Mouse (Mus musculus) MEL (cell line): ENCODE results near the gene Tnf. TPM values are rescaled to one million over a fixed set of nuclear protein-coding genes. Genes with fewer than 3 reads are reported as not detected.
A peak's percentile ranks its signal among the peaks of the same experiment; 100 is the strongest.
"Not testable (repeated sequence)": the region's sequence is repeated elsewhere in the genome, so short reads cannot be mapped to it uniquely, and the experiment has no call there.

Experiments
- DNase-seq: peaks from one replicate; pipeline ENCODE4 v3.0.0; 2011; ENCODE audit warnings: low read depth, low spot score
- H3K27ac ChIP-seq: 2 replicates; pipeline ENCODE4 v1.5.1; 2012; ENCODE audit warnings: low read depth, mild to moderate bottlenecking, control low read depth, low read length, moderate library complexity; ENCODE audit not compliant: control insufficient read depth
- H3K27me3 ChIP-seq, 2 experiments: fragments of 150-350 bp in 1 of 2; sonication (generic) in 1 of 2; 2 replicates each; pipeline ENCODE4 v1.6.1; 2012; ENCODE audit warnings: low read length in 2 of 2, mild to moderate bottlenecking in 2 of 2, improper control_type of control experiment in 1 of 2, moderate library complexity in 1 of 2; ENCODE audit not compliant: insufficient read depth in 2 of 2, control insufficient read depth in 1 of 2
- H3K36me3 ChIP-seq, 2 experiments: 2 replicates each; pipeline ENCODE4 v1.6.1; 2012 to 2014; ENCODE audit warnings: low read length in 2 of 2, improper control_type of control experiment in 1 of 2, inconsistent platforms in 1 of 2, mild to moderate bottlenecking in 1 of 2; ENCODE audit not compliant: insufficient read depth in 2 of 2, control insufficient read depth in 1 of 2
- H3K4me1 ChIP-seq, 2 experiments: fragments of 150-350 bp in 1 of 2; sonication (generic) in 1 of 2; 2 replicates each; pipeline ENCODE4 v1.6.1; 2012; ENCODE audit warnings: low read length in 2 of 2, improper control_type of control experiment in 1 of 2, mild to moderate bottlenecking in 1 of 2; ENCODE audit not compliant: insufficient read depth in 2 of 2, control insufficient read depth in 1 of 2
- H3K4me3 ChIP-seq, 2 experiments: fragments of 150-350 bp in 1 of 2; sonication (generic) in 1 of 2; 2 replicates each; pipeline ENCODE4 v1.5.1; 2012; ENCODE audit warnings: low read depth in 2 of 2, low read length in 2 of 2, mild to moderate bottlenecking in 2 of 2, moderate library complexity in 2 of 2, control low read depth in 1 of 2, improper control_type of control experiment in 1 of 2; ENCODE audit not compliant: control insufficient read depth in 1 of 2, insufficient read depth in 1 of 2
- H3K79me2 ChIP-seq: 2 replicates; pipeline ENCODE4 v1.6.1; 2012; ENCODE audit warnings: mild to moderate bottlenecking, low read length, moderate library complexity; ENCODE audit not compliant: control insufficient read depth, poor library complexity, insufficient read depth
- H3K9ac ChIP-seq: 2 replicates; pipeline ENCODE4 v1.6.1; 2012; ENCODE audit warnings: low read depth, mild to moderate bottlenecking, control low read depth, low read length, moderate library complexity; ENCODE audit not compliant: control insufficient read depth, poor library complexity, severe bottlenecking
- H3K9me3 ChIP-seq: fragments of 150-350 bp; sonication (generic); replicated peaks from 2 replicates; pipeline ENCODE4 v1.6.1; 2012; ENCODE audit warnings: mild to moderate bottlenecking, low read length, improper control_type of control experiment, moderate library complexity; ENCODE audit not compliant: insufficient read depth
- BHLHE40 ChIP-seq: IDR thresholded peaks from 2 replicates; pipeline ENCODE4 v1.6.1; 2012; ENCODE audit warnings: low read depth, mild to moderate bottlenecking, inconsistent platforms, low read length, improper control_type of control experiment, borderline replicate concordance
- CHD1 ChIP-seq: IDR thresholded peaks from 2 replicates; pipeline ENCODE4 v1.6.1; 2012; ENCODE audit warnings: low read depth, mild to moderate bottlenecking, inconsistent platforms, low read length, improper control_type of control experiment
- CHD2 ChIP-seq: IDR thresholded peaks from 2 replicates; pipeline ENCODE4 v1.6.1; 2011; ENCODE audit warnings: low read length, improper control_type of control experiment
- CTCF ChIP-seq, 3 experiments: IDR thresholded peaks in 2 of 3; conservative IDR thresholded peaks in 1 of 3; 2 replicates each; pipeline ENCODE4 v1.5.1; 2011 to 2012; ENCODE audit warnings: low read length in 3 of 3, low read depth in 2 of 3, mild to moderate bottlenecking in 2 of 3, improper control_type of control experiment in 1 of 3, inconsistent platforms in 1 of 3, mixed read lengths in 1 of 3, moderate library complexity in 1 of 3; ENCODE audit not compliant: control insufficient read depth in 1 of 3, insufficient read depth in 1 of 3, poor library complexity in 1 of 3, severe bottlenecking in 1 of 3
- E2F4 ChIP-seq: IDR thresholded peaks from 2 replicates; pipeline ENCODE4 v1.6.1; 2011; ENCODE audit warnings: low read depth, low read length, improper control_type of control experiment, borderline replicate concordance
- EP300 ChIP-seq, 2 experiments: IDR thresholded peaks; 2 replicates each; pipeline ENCODE4 v1.6.1; 2011; ENCODE audit warnings: improper control_type of control experiment in 2 of 2, low read length in 2 of 2, low read depth in 1 of 2, mild to moderate bottlenecking in 1 of 2
- ETS1 ChIP-seq: IDR thresholded peaks from 2 replicates; pipeline ENCODE4 v1.6.1; 2012; ENCODE audit warnings: low read depth, mild to moderate bottlenecking, inconsistent platforms, low read length, improper control_type of control experiment, moderate library complexity
- GABPA ChIP-seq: IDR thresholded peaks from 2 replicates; pipeline ENCODE4 v1.6.1; 2012; ENCODE audit warnings: low read depth, mild to moderate bottlenecking, inconsistent platforms, low read length, improper control_type of control experiment, moderate library complexity
- HCFC1 ChIP-seq: IDR thresholded peaks from 2 replicates; pipeline ENCODE4 v1.6.1; 2012; ENCODE audit warnings: low read depth, mild to moderate bottlenecking, inconsistent platforms, low read length, improper control_type of control experiment, moderate library complexity
- MAX ChIP-seq: IDR thresholded peaks from 2 replicates; pipeline ENCODE4 v1.6.1; 2011; ENCODE audit warnings: low read length, improper control_type of control experiment
- MEF2A ChIP-seq: IDR thresholded peaks from 2 replicates; pipeline ENCODE4 v1.6.1; 2014; ENCODE audit warnings: low read depth, mild to moderate bottlenecking, inconsistent platforms, low read length, improper control_type of control experiment; ENCODE audit not compliant: poor library complexity, insufficient replicate concordance, severe bottlenecking; ENCODE audit errors: extremely low read depth
- MYB ChIP-seq: IDR thresholded peaks from 2 replicates; pipeline ENCODE4 v1.6.1; 2011; ENCODE audit warnings: mild to moderate bottlenecking, low read depth, low read length, improper control_type of control experiment
- MYC ChIP-seq: IDR thresholded peaks from 2 replicates; pipeline ENCODE4 v1.6.1; 2011; ENCODE audit warnings: low read depth, mild to moderate bottlenecking, low read length, improper control_type of control experiment, moderate library complexity
- NELFE ChIP-seq: IDR thresholded peaks from 2 replicates; pipeline ENCODE4 v1.6.1; 2011; ENCODE audit warnings: low read depth, low read length, improper control_type of control experiment
- POLR2A ChIP-seq, 2 experiments: IDR thresholded peaks; 2 replicates each; pipeline ENCODE4 v1.6.1; 2011 to 2012; ENCODE audit warnings: low read length in 2 of 2, mild to moderate bottlenecking in 2 of 2, control low read depth in 1 of 2, improper control_type of control experiment in 1 of 2, low read depth in 1 of 2, moderate library complexity in 1 of 2; ENCODE audit not compliant: control insufficient read depth in 1 of 2, insufficient read depth in 1 of 2, poor library complexity in 1 of 2
- POLR2AphosphoS5 ChIP-seq: IDR thresholded peaks from 2 replicates; pipeline ENCODE4 v1.6.1; 2012; ENCODE audit warnings: low read depth, borderline replicate concordance, mild to moderate bottlenecking, inconsistent platforms, low read length, moderate library complexity, mixed read lengths
- TCF12 ChIP-seq: IDR thresholded peaks from 2 replicates; pipeline ENCODE4 v1.6.1; 2014; ENCODE audit warnings: low read depth, mild to moderate bottlenecking, inconsistent platforms, low read length, improper control_type of control experiment, moderate library complexity
- UBTF ChIP-seq: IDR thresholded peaks from 2 replicates; pipeline ENCODE4 v1.6.1; 2012; ENCODE audit warnings: low read depth, mild to moderate bottlenecking, inconsistent platforms, low read length, improper control_type of control experiment, moderate library complexity, borderline replicate concordance; ENCODE audit not compliant: insufficient read depth
- USF2 ChIP-seq, 2 experiments: IDR thresholded peaks; 2 replicates each; pipeline ENCODE4 v1.6.1; 2011 to 2012; ENCODE audit warnings: improper control_type of control experiment in 2 of 2, low read length in 2 of 2, borderline replicate concordance in 1 of 2, inconsistent platforms in 1 of 2, low read depth in 1 of 2, mild to moderate bottlenecking in 1 of 2; ENCODE audit not compliant: insufficient read depth in 1 of 2
- polyA plus RNA-seq, 2 experiments: library from polyadenylated mRNA; stranded (reverse) in 1 of 2; unstranded in 1 of 2; fragments of >175 nt in 1 of 2; fragments of >200 nt in 1 of 2; gene quantifications; 2 replicates each; pipeline versions ENCODE4 v1.2.1 to v1.2.4; 2012; ENCODE audit warnings: low replicate concordance in 2 of 2, low read depth in 1 of 2; ENCODE audit not compliant: insufficient read length in 2 of 2, insufficient read depth in 1 of 2, missing spikeins in 1 of 2
- total RNA-seq: library from RNA; depleted of rRNA; stranded (reverse); fragments of 300-350 nt; gene quantifications from 2 replicates; pipeline ENCODE4 v1.2.3, GENCODE M21; 2012

The Tnf gene
- total and polyA plus RNA-seq, 3 experiments: 1.2 to 2.0 TPM; not detected in 1

- no peak for TF ChIP-seq E2F4
- TF ChIP-seq EP300 (IDR thresholded peaks at IDR 0.05; ENCODE audit: low read depth in 1 of 2, low read length in 2 of 2): peak in 1 of 2 experiments; percentile 51; a peak in 2 of 4 replicates
- TF ChIP-seq CHD1: peak; percentile 68; the same call in 1 of the 2 replicates
- TF ChIP-seq UBTF: no peak
- TF ChIP-seq NELFE: peak; percentile 75
- peak; percentile 66 for TF ChIP-seq ETS1
- peak; percentile 83 for TF ChIP-seq TCF12
- no peak for TF ChIP-seq USF2 (IDR thresholded peaks at IDR 0.05; ENCODE audit: borderline replicate concordance in 1 of 2, insufficient read depth in 1 of 2, low read depth in 1 of 2, low read length in 2 of 2)
- TF ChIP-seq MYB: no peak
- peak; percentile 22; the same call in 1 of the 2 replicates for TF ChIP-seq MEF2A
- peak; percentile 94 for TF ChIP-seq MYC
- peak in 1 of 3 experiments; percentile 9; a peak in 1 of 6 replicates for TF ChIP-seq CTCF (IDR thresholded peaks at IDR 0.05 in 2 of 3, conservative IDR thresholded peaks at IDR 0.05 in 1 of 3; ENCODE audit: control insufficient read depth in 1 of 3, insufficient read depth in 1 of 3, low read depth in 2 of 3, low read length in 3 of 3, poor library complexity in 1 of 3, severe bottlenecking in 1 of 3)
- TF ChIP-seq GABPA: no peak
- peak; percentile 98 for TF ChIP-seq HCFC1
- TF ChIP-seq BHLHE40: no peak
- TF ChIP-seq, all 39 proteins: peak for 28
Measured at GRCm38 (mm10) chr17:35235614-35236389, 34.0 kb upstream of the Tnf start, which contains the start of gene Nfkbil1 (continued).

DNA sequence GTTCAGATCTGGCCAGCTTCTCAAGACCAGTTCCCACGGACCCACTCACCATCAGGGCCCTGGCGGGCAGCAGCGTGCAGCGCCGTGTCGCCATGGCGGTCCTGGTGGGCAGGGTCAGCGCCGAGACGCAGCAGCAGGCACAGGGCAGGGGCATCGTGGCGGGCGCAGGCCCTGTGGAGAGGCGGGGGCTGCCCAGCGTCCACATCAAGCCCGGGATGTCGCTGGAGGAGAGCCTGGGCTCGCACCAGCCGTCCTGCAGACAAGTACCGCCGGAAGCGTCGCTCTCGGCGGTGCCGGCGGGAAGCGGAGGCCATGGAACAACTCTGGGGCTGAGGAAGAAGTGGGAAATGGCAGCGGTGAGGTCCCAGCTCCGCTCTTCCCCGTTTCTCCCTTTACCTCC is 33.1 kb upstream of the Tnf start:
- peaks cover 0 to 9% of the 10 kb centered on the region in 2 experiments; a peak in 2 of 4 replicates for H3K4me1 ChIP-seq
- H3K36me3 ChIP-seq: peaks cover 6% of the 10 kb centered on the region in 2 experiments; a peak in 3 of 4 replicates
- peak overlapping the region; percentile 64 to 94 for H3K4me3 ChIP-seq
- H3K9me3 ChIP-seq: no peaks in the 10 kb centered on the region
- no peaks in the 10 kb centered on the region for H3K27me3 ChIP-seq
- H3K27ac ChIP-seq: peak overlapping the region; percentile 98
- H3K9ac ChIP-seq: peak overlapping the region; percentile 94
- no peak for TF ChIP-seq MAX
- no peak for TF ChIP-seq GABPA
- TF ChIP-seq POLR2A (IDR thresholded peaks at IDR 0.05; ENCODE audit: control insufficient read depth in 1 of 2, insufficient read depth in 1 of 2, low read depth in 1 of 2, low read length in 2 of 2, poor library complexity in 1 of 2): peak; percentile 15 to 66; a peak in 2 of 4 replicates
- no peak for TF ChIP-seq HCFC1
- no peak for TF ChIP-seq POLR2AphosphoS5
- TF ChIP-seq CHD2: no peak
- TF ChIP-seq NELFE: no peak
- TF ChIP-seq ETS1: 0 out of 2 replicates have a peak, but pooled peaks have one; percentile 19
- peak; percentile 70 for DNase-seq
- H3K79me2 ChIP-seq: peaks cover 26% of the 10 kb centered on the region

GRCm38 (mm10) chr17:35234090-35234489 is 32.3 kb upstream of the Tnf start:
- Histone ChIP-seq H3K9ac (peak overlapping the region; percentile 12; the same call in 1 of the 2 replicates), H3K79me2 (peaks cover 26% of the 10 kb centered on the region), H3K36me3 (peaks cover 6 to 12% of the 10 kb centered on the region in 2 experiments), H3K4me3 (peak overlapping the region; percentile 64 to 94)
- not testable (repeated sequence) for H3K27ac ChIP-seq, DNase-seq, H3K27me3 ChIP-seq, H3K9me3 ChIP-seq, H3K4me1 ChIP-seq
